Mouse (Mus musculus) adrenal gland, adult (tissue): ENCODE data around the gene Dock4.
A peak's percentile ranks its signal among the peaks of the same experiment; 100 is the strongest.

Experiments used
- DNase-seq, 2 experiments: peaks; one replicate each; pipeline ENCODE4 v3.0.0; 2022 to 2023; ENCODE audit warnings: low spot score in 1 of 2; ENCODE audit not compliant: inconsistent age in 2 of 2

Dock4 gene

DNA sequence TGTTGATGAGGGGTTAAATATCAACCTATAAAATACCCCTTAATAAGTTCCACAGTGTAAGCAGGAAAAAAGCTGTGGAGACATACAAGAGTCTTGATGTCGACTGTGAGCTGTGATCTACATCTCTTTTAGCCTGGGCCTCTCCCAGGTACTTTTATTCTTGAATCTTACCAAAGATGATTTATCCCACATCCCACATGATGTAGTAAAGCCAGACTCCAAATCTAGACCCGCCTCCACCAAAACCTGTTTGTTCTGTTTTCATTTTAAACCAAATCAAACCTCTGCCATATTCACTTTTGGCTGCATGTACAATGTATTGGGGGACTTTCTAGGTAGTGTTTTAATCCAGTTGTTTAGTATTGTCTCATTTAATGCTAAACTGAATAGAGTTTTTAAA, 187.5 kb downstream of the Dock4 start:
- no peak for DNase-seq

DNA sequence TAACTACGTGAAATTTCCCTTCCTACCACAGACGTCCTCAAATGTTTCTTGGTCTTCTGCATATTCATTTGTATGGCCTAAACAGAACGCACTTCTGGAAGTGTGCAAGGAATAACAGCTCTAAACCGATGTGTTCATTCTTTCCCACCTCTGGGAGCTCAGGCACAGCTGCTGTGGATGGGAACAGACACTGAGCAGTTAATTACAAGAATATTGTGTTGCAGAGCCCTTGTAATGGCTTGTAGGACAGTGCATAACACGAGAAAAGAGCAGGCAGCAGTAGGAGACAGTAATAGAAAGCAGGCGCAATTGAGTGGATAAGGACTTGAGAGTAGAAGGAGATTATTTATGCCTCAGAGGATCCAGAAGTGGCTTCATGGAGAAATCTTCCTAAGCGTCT, 188.4 kb downstream of the Dock4 start:
- DNase-seq = no peak

DNA sequence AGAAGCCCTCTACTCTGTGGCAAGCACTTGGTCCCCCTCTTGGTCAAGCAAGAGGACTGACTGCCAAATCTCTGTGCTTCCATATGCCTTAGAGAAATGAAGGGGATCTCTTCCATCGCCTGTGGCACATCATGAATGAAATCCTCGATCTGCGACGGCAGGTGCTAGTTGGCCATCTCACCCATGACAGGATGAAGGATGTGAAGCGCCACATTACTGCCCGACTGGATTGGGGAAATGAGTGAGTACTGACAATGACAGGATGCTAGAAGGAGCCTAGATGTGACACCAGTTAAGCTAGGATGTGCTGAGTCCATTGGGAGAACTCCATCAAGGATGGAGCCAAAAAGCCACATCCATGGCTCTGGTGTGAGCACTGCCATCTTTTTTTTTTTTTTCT, 190.2 kb downstream of the Dock4 start:
- DNase-seq = no peak

DNA sequence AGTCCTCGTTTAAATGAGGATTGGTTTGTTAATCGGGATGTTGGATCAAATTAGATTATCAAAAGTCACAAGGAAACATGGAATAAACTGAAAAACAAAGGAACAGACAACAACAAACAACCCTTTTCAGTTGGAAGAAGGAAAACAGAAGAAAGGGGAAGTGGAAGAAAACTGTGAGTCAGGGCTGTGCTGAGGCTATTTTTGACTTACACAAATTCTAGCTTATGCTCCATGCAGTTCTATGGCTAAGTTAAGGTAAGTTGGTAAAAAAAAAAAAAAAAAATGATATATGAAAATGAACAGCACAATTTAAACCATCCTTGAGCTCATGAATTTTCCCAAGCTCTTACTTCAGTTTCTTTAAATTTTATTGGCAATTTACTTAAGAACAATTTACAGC, 191.7 kb downstream of the Dock4 start:
- no peak for DNase-seq

GRCm38 (mm10) chr12:40645869-40646268, 200.1 kb downstream of the Dock4 start:
- peak in 1 of 2 experiments; percentile 50 for DNase-seq

GRCm38 (mm10) chr12:40654312-40654711, 208.6 kb downstream of the Dock4 start:
- DNase-seq = no peak

- no peak for DNase-seq
These were observed 210.1 kb downstream of the Dock4 start for GRCm38 (mm10) chr12:40655861-40656260.

DNA sequence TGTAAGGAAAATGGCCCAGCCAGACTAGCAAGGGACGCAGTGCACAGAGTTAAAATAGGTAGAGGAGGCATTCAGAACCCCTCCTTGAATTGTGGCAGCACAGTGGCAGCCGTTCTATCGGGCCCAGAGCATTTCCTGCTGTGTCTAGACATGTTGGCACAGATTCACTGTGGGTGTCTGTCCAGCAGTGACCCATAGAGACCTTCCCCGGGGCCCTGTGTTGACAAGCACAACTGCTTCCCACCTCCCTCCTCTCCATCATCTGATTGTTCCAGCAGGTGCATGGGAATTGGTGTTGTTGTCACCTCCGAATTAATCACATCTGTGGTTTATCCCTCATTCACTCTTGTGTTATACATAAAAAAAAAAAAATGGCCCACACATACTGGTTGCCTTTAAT, 210.7 kb downstream of the Dock4 start:
- no peak for DNase-seq

GRCm38 (mm10) chr12:40657229-40657885, 211.6 kb downstream of the Dock4 start:
- DNase-seq = no peak

- DNase-seq = peak in 1 of 2 experiments; percentile 47
These were observed 213.9 kb downstream of the Dock4 start for GRCm38 (mm10) chr12:40659689-40660088.

- no peak for DNase-seq
These were observed 223.7 kb downstream of the Dock4 start for GRCm38 (mm10) chr12:40669460-40669859.

- peak; percentile 44 to 84 for DNase-seq
These were observed 225.0 kb downstream of the Dock4 start for GRCm38 (mm10) chr12:40670766-40671165.

- DNase-seq = peak in 1 of 2 experiments; percentile 60
These were observed 234.0 kb downstream of the Dock4 start for GRCm38 (mm10) chr12:40679713-40680112.

DNA sequence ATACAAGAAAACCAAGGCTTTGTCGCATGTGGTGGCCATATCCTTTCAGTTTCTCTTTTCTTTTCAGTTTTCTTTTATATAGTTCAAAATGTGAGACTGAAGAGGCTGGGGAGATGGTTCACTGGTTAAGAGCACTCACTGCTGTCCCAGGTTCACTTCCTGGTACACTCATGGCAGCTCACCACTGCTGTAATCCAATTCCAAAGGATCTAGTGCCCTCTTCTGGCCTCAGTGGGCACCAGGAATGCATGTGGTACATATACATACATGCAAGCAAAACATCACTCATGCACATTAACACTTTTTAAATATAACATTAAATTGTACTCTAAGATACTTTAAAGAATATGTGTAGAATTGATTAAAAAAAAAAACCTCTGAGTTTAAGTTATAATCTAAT, 234.8 kb downstream of the Dock4 start:
- DNase-seq = peak; percentile 46 to 80

GRCm38 (mm10) chr12:40691444-40691843, 245.7 kb downstream of the Dock4 start:
- DNase-seq = peak in 1 of 2 experiments; percentile 12

DNA sequence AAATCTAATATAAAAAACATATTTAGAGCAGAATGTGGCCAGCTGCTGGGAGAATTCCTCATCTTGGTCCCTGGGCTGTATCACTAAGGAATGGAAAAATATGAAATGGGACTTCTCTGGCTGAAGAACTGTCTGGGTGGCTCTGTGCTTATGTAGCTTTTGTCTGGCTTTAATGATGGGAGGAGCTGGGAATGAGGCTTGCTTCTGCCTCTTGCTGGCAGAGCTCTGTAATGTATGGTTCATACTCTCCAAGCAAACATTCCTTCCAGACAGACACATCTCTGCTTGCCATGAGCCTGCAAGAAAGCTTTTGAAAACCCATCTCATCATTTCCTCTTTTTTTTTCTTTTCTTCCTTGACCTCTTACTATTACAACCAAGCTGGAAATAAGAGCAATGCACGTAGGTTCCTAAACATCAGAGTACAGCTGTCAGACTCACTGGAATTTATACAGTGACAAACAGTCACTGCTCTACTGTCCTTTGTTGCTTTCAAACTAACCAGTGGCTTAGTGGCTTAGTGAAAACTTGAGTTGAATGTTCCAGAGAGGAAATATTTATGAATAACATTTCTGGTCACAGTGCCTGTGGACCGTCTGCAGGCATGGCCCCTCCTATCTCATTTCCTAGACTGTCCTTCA, 248.4 kb downstream of the Dock4 start:
- DNase-seq = no peak

- no peak for DNase-seq
These were observed 252.6 kb downstream of the Dock4 start for GRCm38 (mm10) chr12:40698330-40698729.

DNA sequence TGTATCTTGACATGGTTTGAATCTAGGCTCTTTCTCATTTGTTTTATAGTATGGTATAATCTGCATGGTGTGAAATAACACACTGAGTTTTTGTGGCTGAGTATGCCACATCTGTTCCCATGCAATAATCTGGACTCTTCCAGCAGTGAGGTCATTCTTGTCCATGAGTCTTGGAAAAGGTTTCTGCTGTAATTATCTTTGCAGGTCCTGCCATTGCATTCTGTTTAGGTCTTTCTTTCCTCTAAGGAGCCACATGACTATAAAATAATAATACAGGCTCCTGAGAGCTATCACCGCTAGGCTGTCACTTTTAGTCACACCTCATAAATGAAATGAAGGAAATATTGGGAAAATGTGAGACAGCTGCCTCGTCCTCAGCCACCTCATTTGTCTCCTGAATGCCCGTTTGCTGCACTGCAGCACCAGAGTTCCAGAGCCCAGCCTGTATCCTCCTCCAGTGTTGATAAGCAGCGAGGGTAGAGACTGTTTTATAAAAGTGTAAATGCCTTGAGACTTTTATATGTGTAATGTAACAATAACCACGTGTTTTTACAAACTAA, 256.6 kb downstream of the Dock4 start:
- DNase-seq = no peak

DNA sequence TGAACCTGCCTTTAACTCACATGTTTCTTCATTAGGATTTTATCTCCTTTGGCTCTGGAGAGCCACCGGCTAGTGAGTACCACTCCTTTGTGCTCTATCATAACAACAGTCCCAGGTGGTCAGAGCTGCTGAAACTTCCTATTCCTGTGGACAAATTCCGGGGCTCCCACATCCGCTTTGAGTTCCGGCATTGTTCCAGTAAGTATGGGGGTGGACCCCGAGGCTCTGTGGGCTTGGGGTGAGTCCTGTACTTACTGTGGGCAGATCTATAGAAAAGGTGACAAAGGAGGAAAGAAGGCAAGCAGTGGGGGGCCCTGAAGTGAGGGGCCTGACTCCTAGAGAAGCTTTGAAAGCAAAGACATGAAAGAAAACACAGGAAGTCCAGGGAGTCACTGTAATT, 258.5 kb downstream of the Dock4 start:
- no peak for DNase-seq

- no peak for DNase-seq
These were observed 261.4 kb downstream of the Dock4 start for GRCm38 (mm10) chr12:40707108-40707507.

GRCm38 (mm10) chr12:40709094-40709493, 263.3 kb downstream of the Dock4 start:
- no peak for DNase-seq

GRCm38 (mm10) chr12:40712235-40712634, 266.5 kb downstream of the Dock4 start:
- no peak for DNase-seq
